8 mouse cellular contexts compared by ENCODE assay signal in the genomic region with DNA sequence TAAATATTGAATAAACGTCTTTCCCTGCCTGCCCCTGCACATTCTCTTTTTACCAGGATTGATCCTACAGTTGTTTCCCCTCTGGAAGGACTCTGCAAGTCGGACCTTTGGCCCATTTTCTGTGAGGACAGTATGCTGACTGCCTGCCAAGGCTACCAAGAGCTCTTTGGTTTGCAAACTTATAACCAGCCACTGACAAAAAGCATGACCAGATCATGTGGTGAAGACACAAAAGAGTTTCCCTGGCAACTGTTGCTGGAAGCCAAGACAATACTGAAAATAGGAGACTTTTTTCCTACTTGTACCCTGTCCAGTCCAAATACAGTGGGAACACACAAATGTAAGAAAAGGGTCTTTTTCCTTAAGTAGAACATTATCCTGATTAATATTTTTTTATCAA.
DNase-seq lines count a peak whose midpoint lies in the region; ATAC-seq and TF ChIP-seq lines count a peak whose summit lies in the region.

No protein-coding gene starts in this region.

- no peak for TF ChIP-seq CTCF in brain, embryonic 14.5 days (IDR thresholded peaks at IDR 0.05; ENCODE audit: borderline replicate concordance, extremely low read depth, insufficient read depth, insufficient read length)
- TF ChIP-seq CTCF in layer of hippocampus, adult 2 months (conservative IDR thresholded peaks at IDR 0.05): no peak

- H3K27ac ChIP-seq in heart, embryonic 10.5 days: no peak overlapping the region
- H3K27ac ChIP-seq in layer of hippocampus, adult 2 months: peak overlapping the region; percentile 89
- H3K27ac ChIP-seq in midbrain, embryonic 13.5 days: no peak overlapping the region

- no peaks in the 10 kb centered on the region for H3K4me1 ChIP-seq in heart, embryonic 10.5 days
- H3K4me1 ChIP-seq in midbrain, embryonic 13.5 days (replicated peaks): peaks cover 5% of the 10 kb centered on the region; the same call in 1 of the 2 replicates

- no peak overlapping the region for H3K4me3 ChIP-seq in heart, embryonic 10.5 days
- H3K4me3 ChIP-seq in layer of hippocampus, adult 2 months: peak overlapping the region; percentile 9; the same call in 1 of the 2 replicates
- no peak overlapping the region for H3K4me3 ChIP-seq in midbrain, embryonic 13.5 days (replicated peaks)

- peaks cover 59% of the 10 kb centered on the region for H3K36me3 ChIP-seq in heart, embryonic 10.5 days
- peaks cover 28% of the 10 kb centered on the region for H3K36me3 ChIP-seq in midbrain, embryonic 13.5 days

- 73% methylated on average over 2 of the region's 2 CpGs for WGBS in heart, embryonic 10.5 days
- 22% methylated on average over 2 of the region's 2 CpGs for WGBS in midbrain, embryonic 13.5 days

- TF ChIP-seq POLR2A in brain, embryonic 14.5 days (IDR thresholded peaks at IDR 0.05; ENCODE audit: borderline replicate concordance, extremely low read depth, insufficient read depth, insufficient read length, poor library complexity, severe bottlenecking): no peak

- peak; percentile 66; the same call in 1 of the 2 replicates for ATAC-seq in midbrain, embryonic 13.5 days

- H3K9me3 ChIP-seq in heart, embryonic 10.5 days: no peaks in the 10 kb centered on the region
- no peaks in the 10 kb centered on the region for H3K9me3 ChIP-seq in midbrain, embryonic 13.5 days

- H3K4me2 ChIP-seq in midbrain, embryonic 13.5 days (replicated peaks): no peak overlapping the region

- H3K27me3 ChIP-seq in heart, embryonic 10.5 days (ENCODE audit: insufficient read depth, poor library complexity, severe bottlenecking): no peaks in the 10 kb centered on the region
- H3K27me3 ChIP-seq in midbrain, embryonic 13.5 days: no peaks in the 10 kb centered on the region

- peak; percentile 98 for DNase-seq in heart, adult 11 months
- DNase-seq in heart, embryonic 10.5 days (ENCODE audit: low spot score): no peak
- DNase-seq in brain, embryonic 14.5 days (ENCODE audit: low read depth): peak; percentile 86
- peak; percentile 71 for DNase-seq in heart, postnatal 4 days
- DNase-seq in layer of hippocampus, adult 2 months (ENCODE audit: low spot score in 2 of 2): peak; percentile 53 to 73
- DNase-seq in thymus, adult 18-20 months: no peak
- no peak for DNase-seq in thymus, postnatal 25 days

- no peak overlapping the region for H3K9ac ChIP-seq in midbrain, embryonic 13.5 days (replicated peaks)

Comparison
In these comparisons a context has a peak if more than half of its experiments do, and no peak if none do; other contexts are left out.
1. DNase-seq: peak in heart, adult 11 months (single experiment), brain, embryonic 14.5 days (single experiment), heart, postnatal 4 days (single experiment) and layer of hippocampus, adult 2 months (2 of 2); none in heart, embryonic 10.5 days (single experiment), thymus, adult 18-20 months (0 of 2) and thymus, postnatal 25 days (single experiment).